Mouse (Mus musculus): ENCODE data around the gene Astn2.
A peak's percentile ranks its signal among the peaks of the same experiment; 100 is the strongest.

The Astn2 gene

DNA sequence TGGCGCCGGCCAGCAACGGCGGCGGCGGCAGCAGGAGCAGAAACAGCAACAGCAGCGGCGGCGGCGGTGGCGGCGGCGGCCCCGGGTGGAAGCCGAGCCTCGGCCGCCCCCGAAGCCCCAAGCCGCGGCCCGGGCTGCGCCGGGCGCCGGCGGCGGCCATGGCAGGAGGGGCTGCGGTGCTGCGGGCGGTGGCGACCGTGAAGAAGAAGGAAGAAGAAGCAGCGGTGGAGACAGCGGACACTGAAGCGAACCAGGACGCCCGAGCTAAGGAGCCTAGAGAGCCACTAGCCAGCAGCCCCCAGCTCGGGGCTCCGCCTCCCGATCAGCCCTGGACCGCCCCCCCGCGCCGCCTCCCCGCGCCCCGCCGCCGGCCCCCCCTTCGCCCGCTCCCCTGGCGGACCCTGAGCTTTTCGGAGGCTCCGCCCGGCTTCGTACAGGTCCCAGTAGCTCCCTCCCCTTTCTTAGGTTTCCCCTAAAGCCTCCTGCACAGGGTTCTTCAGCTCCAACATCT lies at the start of gene Astn2:
Astn2 (minus strand) TSS at position 411 of the 511 bp plus-strand sequence.
- DNase-seq (ENCODE audit: low spot score): peak; percentile 11

DNA sequence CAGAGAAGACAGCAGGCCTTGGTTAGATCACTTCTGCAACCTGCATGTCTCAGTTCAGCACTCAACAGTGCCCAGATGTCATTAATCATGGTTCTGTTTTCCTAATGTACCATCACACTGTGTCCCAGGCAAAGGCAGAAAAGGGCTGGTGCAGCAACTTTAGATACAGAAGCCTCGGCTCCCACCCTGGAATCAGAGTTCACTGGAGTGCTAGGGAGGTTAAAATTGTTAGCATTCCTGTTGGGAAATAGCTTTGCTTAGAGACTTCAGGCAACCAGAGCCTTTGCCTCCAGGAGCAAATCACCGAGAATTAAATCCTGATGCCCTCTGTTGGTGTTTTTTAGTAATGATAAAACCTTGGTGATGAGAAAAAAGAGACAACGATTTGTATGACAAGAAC lies 45.7 kb upstream of the Astn2 start:
- DNase-seq (ENCODE audit: low spot score): peak; percentile 32

DNA sequence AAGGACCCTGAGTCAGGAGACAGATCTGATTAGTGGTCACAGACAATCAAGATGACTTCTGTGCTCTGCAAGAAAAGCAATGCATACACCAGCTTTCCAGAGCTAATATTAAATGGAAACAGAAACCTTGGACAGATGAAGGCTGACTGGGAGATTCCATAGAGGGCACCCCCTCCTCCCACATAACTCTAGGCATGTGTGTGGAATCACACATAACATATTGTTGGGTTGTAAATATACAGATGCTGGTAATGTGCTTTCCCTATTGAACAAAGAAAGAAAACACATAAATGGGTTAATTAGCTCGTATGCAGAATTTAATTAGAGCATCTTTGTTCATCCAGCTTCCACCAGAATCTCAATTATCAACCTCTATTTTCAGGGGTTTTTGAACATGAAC lies 26.8 kb upstream of the Astn2 start:
- DNase-seq (ENCODE audit: low spot score): no peak

DNA sequence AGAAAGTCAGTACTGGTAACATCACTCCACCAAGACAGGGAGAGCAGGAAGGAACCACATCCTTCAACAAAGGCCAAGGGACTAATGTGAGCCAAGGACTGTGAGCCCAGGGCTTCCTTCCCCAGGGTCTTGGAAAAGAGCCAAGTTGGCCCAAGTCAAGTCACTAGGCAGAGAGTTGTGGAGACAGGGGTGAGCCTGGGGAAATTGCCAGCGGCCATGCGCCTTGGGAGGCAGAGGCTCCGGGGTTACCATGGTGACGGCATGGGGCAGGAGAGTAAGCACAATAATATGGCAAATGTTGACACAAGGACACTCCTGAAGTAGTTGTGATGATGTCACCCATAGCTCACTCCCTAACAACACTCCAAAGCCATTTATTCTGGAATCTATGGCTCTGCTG lies 21.4 kb upstream of the Astn2 start:
- no peak for DNase-seq (ENCODE audit: low spot score)

DNA sequence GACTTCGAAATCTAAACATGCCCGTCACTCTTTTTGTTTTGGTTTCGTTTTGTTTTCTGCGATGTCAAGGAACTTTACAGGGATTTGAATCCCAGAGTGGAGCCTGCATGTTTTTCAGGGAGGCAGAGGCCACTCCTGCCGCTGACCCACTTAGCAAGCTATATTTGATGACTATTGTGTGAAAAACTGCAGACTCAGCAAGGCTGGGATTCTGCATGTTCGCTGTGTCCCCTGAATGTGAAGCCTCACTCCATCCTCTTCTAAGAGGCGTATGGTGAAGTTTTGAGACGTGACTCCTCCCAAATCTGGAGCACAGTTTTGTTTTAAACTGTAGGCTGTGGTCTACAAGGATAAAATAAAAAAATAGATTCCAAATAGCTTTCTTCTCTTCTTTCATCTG lies 10.4 kb upstream of the Astn2 start:
- no peak for DNase-seq (ENCODE audit: low spot score)

DNA sequence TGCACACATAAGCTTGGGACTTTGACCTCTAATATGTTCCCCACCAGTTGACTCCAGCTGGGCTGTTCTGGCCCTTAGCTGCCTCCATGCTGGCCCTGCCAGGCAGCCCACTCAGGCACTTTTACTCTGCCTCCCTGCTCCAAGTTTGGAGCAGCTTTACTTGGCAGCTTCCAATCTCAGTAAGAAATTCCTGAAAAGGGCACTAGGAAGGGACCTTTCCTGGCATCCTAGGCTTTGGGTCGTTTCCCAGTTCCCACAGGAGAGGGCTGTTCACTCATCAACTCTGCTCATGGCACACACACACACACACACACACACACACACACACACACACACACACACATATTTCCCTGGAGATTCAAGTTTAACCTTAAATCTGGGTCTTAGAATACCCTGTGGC lies 675 bp upstream of the Astn2 start:
- no peak for DNase-seq (ENCODE audit: low spot score)

DNA sequence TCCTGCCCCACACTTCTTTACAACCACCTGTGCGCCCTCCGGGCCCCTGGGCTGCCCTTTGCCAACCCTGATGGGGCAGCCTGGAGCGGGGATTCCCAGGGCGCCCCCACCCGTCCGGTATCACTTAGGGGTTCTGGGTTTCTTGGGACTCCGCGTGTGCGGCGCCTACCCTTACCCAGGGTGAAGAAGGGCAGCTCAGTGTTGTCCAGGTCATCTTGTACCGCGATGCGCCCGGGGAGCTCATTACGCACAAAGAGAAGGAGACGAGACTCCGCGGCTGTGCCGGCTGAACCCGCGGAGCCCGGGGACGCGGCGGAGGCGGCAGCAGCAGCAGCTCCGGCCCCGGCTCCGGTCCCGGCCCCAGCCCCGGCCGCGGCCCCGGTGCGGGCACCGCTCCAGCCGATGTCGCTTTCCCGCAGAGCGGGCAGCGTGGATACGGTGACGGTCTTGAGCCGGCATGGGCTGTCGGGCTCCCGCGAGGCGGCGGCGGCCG lies 657 bp downstream of the Astn2 start:
- DNase-seq (ENCODE audit: low spot score): peak; percentile 11

DNA sequence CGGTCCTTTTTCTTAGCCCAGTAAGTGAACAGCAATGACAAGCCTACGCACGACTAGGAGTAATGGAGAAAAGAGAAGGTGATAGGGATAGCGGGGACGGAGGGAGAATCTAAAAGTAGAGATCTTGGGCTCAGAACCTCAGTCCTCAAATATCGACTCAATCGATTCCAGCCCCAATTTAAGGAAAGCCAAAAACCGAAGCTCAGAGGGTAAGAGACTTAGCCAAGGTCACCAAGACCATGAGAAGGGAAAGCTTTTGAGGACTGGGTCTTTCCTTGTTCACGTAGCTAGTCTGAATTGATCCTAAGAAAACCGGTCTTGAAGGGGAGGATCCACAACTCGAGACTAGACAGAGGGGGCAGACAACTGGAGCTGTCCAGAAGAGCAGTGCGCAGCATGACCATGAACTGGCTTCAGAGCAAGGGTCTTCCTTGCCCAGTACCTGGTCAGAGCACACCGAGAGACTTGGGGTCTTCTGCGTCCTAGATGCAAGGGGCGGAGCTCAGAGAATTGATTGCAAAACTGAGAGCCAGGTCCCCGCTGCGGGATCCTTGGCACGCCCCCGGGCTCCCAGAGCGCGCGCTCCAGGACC lies 1.2 kb downstream of the Astn2 start:
- DNase-seq (ENCODE audit: low spot score): peak; percentile 2

DNA sequence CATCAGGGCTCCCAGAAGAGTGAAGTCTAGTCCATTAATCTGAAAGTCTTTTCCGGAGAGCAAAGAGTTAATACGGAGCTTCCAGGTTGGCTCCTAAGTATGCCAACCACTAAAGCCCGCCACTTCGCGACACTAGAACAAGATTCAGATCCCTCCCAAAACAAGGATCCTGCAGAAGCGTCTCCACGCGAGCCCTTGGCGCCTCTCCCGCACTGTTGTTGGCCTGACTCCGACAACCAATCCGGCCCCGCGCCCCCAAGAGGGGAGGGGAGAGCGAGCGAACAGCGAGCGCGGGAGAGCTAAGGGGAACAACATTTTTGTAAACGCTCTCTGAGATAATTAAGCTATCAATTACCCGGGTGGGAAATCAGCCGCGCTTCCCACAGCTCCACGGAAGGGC lies 1.8 kb downstream of the Astn2 start:
- DNase-seq (ENCODE audit: low spot score): no peak

DNA sequence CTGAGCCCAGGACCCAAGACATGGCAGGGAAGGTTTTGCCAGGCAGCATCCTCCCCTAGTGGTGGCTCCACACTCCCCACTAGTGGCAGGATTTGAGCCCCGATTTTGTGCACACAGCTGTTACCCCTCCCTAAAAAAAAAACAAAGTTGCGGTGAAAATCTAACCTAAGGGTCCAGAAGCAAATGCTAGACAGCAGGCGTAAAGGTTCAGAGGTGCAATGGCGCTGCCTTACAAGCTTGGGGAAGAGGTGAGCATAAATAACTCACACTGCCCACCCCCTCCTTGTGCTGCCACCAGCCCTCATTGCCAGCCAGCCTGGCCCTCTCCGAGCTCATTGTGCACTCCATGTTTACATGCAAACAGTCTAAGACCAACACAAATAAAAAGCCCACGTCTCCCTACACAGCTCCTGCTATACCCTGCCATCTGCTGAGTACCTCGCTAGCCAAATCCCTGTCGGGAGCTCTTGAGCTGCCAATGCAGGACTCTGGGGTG lies 3.2 kb downstream of the Astn2 start:
- no peak for DNase-seq (ENCODE audit: low spot score)

DNA sequence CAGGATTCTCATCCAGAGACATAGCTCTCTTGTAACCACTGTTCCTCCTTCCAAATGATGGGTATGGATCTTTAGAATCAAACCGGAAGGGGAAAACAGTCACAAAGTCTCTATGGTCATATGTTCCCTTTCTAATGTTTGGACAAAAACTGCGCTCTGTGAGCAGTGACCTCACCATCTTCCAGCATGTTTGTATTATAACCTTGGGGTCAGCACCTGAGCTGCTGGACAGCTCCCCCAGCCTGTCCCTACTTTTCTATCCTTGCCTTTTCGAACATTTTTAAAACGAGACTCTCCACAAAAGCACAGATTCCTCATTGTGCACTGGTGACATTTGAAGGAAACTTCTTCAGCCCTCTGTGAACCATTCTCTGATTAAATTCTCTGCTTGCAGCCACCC lies 5.3 kb downstream of the Astn2 start:
- no peak for DNase-seq (ENCODE audit: low spot score)

DNA sequence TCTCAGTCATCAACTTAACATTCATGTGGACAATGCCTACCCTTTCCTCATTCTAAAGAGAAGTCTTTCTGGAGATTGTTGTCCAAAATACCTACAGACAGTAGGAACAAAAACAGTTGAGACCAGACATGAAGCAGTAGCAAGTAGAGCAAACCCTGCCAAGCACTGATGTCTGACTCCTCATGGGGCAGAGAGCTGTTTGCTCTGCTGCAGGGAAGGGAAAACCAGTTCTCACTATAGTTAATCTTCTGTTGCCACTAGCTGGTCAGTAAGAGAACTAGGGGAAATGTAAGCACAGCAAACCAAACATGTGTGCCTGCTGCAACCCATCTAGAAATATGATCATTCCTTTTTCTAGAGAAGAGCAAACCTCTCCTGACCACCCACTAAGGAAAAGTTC lies 7.2 kb downstream of the Astn2 start:
- no peak for DNase-seq (ENCODE audit: low spot score)

DNA sequence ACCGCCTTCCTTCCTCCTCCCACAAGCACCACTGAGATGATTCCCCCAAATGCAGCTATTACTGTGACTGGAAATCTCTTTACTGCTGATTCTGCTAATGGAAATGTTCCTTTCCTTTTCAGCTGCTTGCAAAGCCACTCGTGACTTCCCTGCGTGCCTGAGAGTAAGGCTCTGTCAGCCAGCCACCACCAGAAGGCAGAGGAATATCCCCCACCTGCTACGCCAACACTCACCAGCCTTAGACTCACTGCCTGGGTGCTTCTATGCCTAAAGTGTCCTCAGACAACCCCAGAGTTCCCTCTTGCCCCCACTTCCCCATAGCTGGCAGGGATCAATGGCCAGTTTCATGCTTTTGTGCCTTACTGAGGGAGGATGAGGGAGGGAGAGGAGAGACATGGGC lies 11.1 kb downstream of the Astn2 start:
- no peak for DNase-seq (ENCODE audit: low spot score)

DNA sequence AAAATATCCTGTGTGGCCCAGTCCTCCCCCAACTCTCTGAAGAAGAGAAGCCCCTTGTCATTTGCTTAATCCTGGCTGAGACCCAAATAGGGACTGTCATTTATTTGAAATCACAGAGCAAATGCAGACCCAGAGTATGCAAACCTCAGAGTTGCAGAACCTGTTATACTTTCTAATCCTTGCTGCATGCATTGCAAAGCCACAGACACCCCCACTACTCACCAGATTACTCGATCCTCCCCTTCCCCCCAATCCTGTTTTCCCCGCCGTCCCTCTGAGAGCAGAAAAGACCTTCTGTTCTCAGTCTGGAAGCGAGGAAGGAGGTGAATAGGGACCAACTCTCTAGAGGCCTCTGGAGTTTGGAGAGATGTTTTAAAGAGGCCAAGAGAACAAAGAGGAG lies 13.9 kb downstream of the Astn2 start:
- no peak for DNase-seq (ENCODE audit: low spot score)

DNA sequence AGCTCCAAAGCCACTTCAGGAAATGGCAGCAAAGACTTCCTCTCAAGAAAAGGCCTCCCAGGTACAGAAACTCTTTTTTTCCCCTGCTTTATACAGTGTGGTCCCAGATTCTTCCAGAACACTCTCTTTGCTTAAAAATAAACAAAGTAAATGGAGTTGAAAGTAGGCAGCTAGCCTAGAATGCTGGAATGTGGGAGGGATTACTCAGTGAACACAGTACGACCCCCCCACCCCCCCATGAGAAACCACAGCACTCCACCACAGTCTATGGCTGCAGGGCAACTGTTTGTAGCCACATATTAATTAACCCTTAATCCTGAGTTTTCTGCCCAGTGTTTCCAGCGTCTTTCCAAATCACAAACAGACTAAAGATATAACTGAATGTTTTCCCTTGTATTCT lies 25.8 kb downstream of the Astn2 start:
- DNase-seq (ENCODE audit: low spot score): no peak

DNA sequence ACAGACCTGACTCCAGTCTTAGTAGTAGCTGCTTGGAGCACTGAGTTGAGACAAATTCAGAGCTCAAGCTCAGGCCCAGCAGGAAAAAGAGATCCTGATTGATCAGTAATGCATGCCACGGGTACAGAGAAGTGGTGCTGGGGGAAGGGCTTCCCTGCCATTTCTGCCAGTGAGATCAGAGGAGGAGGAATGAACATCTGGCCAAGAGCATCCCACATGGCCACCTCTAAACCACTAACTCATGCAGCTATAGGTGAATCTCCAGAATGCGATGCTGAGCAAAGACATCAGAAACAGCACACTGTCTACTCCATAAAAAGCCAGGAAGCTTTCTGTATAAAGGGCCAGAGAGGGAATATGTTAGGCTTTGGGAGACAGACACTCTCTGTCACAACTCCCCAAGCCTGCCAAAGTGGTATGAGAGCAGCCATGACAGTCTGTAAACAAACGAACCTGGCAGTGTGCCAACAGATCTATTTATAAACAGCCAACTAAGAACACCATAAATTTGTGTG lies 33.8 kb downstream of the Astn2 start:
- no peak for DNase-seq (ENCODE audit: low spot score)

DNA sequence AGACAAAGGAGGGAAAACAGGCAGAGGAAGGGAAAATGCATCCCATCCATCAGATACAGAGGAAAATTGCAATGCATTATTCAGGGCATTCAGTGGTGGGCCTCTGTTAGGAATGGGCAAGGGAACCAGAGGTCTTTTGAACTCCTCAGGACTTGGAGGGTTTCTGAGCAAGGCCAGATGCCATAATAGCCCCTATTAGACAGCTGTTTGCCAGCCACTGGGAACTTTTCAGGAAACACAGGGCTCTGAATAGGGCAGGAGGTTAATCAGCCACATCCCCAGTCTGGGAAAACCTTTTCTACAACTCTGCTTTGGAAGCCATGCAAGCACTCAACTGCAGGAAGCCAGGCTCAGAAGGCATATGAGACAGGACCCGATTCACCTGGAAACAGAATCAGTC lies 38.9 kb downstream of the Astn2 start:
- peak; percentile 21 for DNase-seq (ENCODE audit: low spot score)

DNA sequence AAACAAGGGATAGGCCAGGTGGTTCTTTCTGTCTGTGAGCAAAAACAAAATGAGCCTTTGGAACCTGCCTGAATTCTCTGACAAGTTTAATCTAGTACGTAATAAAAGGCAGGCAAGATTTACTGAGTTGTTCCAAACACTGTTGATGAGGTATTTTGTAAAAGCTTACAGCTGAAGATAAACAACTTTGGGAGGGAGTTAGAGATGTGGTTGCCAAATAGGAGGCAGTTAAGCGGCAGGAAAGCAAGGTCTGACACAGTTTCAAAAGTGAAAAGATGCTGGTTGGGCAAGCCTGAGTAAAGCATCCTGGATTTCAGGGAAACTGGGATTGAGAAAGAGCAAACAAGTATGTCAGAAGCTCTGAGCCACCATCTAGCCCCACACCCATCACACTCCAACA lies 59.8 kb downstream of the Astn2 start:
- DNase-seq (ENCODE audit: low spot score): no peak

DNA sequence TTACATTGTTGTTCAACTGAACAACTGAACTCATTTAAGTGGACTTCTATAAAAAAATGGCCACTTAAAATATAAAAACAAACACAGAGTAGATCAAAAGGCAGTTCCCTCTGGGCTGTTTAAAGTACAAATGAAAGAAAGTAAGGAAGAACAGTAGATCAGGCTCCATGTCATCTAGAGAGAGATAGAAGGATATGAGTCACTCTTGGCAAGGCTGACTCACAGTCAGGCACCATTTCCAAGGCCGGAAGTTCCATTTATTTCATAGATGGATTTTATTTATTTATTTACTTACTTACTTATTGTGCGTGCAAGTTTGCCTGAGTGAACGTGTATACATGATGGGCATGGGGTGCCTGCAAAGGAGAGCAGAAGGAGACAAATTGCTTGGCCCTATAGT lies 67.0 kb downstream of the Astn2 start:
- no peak for DNase-seq (ENCODE audit: low spot score)

DNA sequence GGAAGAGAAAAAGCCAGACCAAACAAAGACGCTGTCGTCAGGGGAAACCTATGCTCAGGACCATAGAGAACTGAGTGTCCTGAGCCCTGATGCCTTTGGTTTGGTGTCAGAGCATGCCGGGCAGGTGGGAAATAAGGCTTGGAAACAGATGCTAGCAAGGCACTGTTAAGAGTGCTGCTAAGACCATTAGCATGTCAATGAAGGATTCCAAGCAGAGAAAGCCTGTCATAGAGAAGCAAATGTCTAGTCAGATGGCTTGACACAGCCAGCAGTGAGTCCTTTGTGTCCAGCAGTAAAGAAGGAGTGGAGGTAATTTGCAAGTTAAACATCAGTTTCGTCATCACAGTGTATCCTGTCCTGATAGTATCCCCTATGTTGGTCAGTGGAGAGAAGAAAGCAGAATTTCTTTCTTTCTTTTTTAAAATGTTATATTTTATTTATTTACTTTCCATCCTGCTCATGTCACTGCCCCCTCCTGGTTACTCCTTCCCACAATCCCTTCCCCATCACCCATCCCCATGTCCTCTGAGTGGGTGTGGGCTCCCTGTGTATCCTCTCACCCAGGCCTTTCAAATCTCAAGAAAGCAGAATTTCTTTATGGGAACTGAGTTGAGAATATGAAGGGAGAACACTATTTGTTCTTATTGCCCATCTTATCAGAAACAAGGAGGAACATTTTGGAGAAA lies 73.7 kb downstream of the Astn2 start:
- DNase-seq (ENCODE audit: low spot score): no peak

DNA sequence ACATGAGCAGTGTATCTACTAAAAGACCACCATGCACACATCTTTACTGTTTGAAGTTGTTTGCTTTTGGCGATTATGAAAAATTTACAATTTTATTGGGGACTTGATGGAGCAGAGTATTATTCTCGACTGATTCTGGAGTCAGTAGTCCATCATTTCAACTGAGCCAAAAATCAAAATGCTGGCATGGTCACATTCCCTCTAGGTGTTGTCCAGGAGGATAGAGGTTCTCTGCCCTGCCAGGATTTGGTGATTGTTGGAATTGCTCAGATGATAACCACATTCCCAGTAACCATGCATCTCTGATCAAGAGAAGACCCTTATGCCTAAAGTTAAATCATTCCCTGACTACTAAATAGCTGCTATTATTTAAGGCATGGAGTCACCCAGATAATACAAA lies 83.4 kb downstream of the Astn2 start:
- DNase-seq (ENCODE audit: low spot score): no peak

DNA sequence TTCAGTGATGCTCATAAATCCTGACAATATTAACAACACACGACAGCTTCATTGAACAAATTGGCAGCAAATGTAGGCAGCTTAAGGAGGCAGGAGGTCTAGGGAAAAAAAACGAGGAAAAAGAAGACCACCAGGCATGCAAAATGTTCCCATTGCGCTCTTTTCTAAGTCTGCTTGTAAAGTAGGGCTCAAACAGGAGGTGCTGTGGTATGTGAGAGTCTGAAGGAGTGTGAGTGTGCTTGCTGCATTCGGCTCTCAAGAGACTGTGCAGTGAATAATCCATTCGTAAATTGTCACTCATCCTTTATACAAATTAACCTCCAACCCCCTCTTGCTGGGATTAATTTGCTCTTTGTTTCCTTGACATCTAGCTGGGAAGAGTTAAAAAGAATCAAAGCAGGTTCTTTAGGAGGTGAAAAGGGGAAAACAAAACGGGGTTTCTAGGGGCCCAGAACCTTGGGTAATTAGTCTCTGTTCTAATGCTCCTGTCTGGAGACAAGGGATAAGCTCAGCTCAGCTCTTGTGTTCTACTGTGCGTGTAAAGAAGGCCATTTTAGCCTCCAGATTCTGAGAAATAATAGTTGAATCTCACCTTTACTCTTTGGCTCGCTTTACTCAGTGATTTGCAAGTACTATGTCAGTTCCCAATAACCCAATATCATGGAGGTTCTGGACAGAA lies 89.5 kb downstream of the Astn2 start:
- DNase-seq (ENCODE audit: low spot score): no peak

DNA sequence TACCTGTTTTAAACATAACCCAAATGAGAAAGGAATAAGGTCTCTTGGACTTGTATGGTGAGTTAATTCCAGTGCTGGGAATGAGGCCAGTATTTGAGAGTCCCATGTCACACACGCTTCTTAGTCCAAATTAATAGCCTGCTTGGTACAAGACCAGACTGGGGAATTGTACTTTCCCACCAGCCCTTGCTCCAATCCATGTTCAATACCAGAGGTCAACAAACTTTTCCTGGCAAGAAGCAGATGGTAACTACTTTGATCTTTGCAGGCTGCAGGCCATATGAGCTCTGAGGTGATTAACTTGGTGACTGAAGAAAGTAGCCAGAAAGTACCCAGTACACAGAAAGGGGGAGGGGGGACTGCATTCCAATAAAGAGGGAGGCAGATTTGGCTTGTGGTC lies 91.7 kb downstream of the Astn2 start:
- DNase-seq (ENCODE audit: low spot score): no peak

All from yolk sac, embryonic 10.5 days (tissue).